Mouse (Mus musculus): ENCODE results near the gene St5.

St5 gene

DNA sequence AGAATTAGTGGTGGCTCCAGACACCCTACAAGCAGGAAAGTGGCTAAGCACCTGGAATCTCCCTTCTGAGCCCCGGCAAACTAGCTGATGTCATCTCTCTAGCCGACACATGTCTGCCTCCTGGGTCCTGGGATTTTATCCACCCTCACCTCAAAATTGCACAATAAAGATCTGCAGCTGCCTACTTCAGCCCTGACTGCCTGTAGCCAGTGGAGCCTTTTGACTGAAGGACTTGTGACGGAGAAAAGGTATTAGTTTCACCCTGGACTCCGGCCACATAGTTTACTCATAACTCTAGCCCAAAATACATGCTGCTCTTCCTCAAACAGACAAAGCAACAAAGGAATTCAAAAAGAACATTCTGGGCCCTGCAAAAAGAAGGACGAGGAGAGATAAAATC is 66.0 kb downstream of the St5 start:
- no peak for DNase-seq

GRCm38 (mm10) chr7:109636086-109636792 is 67.2 kb downstream of the St5 start:
- no peak for DNase-seq

- DNase-seq, result no peak
Measured at GRCm38 (mm10) chr7:109633404-109634085, 69.9 kb downstream of the St5 start.

GRCm38 (mm10) chr7:109631330-109631729 is 72.1 kb downstream of the St5 start:
- DNase-seq, result no peak

DNA sequence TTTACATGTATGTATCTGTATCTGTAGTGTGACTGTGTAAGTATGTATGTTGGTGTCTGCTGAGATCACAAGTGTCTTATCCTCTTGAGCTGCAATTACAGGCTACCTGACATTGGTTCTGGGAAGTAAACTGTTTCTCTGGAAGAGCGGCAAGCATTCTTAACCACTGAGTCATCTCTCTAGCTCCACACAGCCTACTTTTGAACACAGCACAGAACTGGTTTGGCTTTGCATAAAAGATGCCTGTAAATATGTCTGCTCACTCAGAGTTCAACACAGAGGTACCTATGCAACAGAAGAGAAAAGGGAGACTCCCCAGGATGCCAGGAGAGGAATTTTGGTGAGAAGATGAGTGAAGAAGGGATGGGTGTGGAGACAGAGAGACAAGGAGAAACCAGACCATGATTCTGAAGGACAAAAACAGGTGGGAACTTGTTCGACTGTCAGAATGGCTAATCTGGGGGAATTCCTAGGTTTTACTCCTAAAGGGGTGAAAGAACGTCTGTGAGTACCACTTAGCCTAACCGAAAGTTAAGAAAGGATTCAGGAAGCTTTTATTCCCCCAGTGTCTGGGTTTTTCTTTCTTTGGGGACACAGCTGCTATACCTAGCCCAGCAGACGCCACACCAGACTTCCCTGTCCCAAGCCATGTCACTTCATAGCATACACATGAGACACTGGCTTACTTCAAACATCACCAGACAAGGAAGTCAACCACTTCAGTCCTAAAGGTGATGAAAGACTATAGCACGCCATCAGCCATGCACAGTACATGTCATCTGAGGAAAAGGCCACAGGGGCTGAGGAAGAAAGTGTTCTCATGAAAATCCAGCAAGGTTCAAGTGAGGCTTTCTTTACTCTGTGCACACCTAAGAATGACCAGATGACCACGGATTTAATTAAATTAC is 73.3 kb downstream of the St5 start:
- DNase-seq, result no peak

DNA sequence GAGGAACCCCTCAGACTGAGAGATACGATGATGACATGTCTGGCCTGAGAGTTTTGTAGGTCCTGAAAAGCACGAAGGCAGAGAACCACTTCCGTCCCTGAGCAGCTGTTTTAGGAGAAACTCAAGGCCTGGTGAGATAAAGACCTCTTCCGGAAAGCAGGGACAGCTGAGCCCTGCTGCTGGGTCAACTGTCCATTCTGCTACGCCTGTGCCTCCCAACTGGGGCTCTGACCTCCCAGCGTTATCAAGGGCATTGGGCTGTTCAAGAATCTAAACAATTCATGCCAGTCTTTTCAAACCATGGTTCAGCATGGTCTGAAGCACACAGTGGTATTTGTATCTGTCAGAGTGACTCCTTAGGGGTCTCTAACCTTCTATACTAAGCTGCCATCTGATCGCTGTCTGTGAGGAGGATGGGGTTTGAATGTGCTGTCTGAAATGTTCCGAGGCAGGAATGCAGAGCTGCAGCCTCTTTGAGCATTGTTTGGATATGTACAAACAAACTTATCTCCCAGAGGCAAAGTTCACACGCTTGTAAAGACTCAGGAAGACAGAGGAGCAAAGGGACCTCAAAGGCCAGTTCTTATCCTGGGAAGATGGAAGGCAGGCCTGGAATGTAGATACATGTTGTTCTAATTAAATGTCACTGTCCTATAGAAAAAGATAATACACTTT is 74.3 kb downstream of the St5 start:
- DNase-seq, result peak; percentile 29 to 36

DNA sequence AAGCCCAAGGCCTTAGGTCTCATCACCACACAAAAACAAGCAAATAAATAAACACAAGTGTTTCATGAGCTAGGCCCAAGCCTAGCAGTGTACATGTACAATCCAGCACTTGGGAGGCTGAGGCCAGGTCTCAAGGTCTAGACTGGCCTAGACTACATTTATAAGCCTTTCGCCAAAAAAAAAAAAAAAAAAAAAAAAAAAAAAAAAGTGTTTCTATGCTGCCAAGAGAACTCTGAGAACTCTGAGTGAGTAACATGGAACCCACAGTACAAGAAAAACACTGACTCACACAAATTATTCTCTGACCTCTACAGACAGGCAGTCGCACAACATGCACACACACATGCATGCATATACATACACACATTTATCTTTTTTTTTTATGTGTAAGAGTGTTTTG is 75.6 kb downstream of the St5 start:
- peak in 1 of 2 experiments; percentile 17 for DNase-seq

DNA sequence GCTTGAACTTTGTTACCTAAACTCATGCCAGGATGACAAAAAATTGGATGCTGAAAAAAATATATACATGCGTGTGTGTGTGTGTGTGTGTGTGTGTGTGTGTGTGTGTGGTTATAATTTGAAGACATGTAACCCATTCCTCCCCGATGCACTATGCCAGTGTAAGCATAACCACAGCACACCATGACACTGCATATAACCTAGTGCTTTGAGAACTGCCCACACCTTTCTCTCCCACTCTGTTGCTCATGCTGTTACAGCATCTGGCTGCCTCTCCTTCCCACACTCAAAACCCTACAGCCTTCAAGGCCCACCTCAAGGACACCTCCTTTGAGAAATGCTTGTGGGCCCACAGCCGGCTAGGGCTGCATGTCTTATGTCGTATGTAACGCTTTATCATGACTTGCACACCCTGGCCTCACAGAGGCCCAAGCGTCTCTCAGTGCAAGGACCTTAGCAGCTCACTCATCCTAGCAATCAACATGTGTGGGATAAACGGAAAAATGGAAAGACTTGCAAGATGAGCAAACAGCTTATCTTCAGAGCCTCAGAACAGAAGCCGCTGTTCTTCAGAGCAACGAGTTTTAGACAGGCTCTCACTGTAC is 81.1 kb downstream of the St5 start:
- no peak for DNase-seq

DNA sequence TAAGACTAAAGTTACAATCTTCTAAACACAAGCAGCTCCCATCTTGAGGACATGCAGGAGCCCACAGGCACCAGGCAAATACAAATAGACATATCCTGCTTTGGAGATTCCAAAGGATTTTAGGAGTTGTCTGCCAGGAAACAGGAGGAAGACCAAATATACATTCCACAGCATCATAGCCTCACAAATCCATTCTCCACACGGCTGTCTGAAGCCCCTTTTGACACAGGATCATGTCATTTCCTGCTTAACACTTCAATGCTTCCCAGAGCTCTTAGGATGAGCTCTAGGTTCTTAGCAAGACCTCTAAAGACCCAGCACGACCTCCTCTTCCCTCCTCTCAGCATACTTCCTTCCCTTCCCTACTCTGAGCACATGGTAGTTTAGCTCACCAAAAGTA is 82.4 kb downstream of the St5 start:
- no peak for DNase-seq

DNA sequence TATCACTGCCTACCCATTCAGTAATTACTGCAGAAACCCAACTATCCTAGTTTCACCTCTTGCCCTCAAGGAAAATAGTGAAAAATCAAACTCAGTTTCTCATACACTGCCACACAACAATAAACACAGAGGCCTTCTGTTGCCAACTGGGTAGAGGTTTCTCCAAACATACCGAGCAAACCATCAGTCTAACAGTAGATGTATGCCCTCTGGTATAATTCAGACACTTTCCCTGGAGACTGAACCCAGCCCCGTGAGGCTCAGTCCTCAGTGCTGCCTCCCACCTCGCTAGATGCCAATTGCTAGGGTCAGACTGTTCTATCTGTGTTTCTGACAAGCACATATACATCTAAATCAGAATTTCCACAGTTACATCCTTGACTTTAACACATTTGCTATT is 83.1 kb downstream of the St5 start:
- no peak for DNase-seq

DNA sequence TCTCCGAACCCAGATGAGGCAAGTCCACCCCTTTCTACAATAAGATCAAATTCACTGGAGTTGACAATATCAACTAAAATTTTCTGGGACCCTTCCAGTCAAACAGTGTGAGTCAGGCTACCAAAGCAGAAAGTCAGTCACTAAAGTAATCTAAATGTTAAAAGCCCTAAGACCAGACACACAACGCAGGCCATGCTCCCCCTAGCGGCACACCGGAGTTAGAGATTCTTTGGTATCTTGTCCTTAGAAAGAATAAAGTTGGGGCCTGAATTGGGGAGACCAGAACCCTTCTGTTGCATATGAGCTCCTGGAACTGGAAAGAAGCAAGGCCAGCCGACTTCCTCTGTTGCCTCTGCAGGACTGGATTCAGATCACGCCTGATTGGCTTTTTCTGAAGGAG is 84.7 kb downstream of the St5 start:
- peak; percentile 76 to 93 for DNase-seq

DNA sequence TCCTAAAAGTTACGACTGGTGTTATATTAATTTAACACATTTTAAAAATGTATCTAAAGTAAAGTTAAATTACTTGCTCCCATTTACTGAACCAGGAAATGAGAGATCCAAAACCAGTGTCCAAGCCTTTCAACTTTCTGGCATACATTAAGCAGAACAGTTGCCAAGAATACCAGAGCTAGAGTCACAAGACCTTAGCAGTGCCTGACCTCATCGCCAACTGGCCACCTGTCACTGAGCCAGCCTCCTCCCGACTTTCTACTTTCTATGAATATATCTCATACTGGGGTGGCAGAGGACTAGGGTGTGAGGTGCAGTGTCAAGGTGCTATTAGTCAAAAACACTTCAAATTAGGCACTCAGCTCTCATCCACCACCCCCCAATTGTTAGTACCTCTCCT is 85.6 kb downstream of the St5 start:
- DNase-seq, result peak; percentile 19 to 37

GRCm38 (mm10) chr7:109616034-109616979 is 87.1 kb downstream of the St5 start:
- DNase-seq, result peak; percentile 84 to 93

DNA sequence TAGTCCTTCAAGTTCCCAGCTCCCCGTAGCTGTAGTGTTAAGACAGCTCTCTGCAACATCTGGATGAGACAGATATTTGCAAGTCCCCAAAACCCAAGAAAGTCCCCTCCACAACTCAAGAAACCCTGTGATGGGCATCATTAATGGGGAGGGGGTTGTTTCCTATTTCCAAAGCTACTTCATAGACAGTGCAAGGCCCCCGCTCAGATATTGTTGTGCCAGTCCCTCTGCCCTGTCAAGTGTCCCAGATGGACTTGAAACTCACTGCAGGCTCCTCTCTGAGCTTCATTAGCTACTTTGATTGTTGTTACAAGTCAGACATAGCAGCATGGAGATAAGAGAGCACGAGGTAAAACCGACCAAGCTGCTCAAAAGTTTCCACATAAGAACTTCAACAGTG is 87.8 kb downstream of the St5 start:
- no peak for DNase-seq

DNA sequence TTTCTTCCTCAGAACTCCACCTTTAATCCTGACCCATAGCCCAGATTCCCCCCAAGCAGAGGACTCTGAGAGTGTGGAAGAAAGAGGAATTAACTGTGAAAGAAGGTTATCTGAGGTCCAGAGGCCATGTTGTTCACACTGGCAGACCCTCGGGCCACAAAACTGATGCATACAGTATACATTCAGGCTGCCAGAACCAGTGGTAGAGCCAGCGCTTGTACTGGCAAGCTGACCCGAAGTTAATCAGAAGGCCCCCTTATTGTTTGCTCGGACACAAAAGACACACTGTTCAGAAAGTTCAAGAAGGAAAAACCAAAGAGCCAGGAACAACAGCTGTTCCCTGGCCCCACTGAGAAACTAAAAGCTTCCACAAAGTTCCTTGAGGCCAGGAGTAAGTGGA is 88.5 kb downstream of the St5 start:
- DNase-seq, result no peak

GRCm38 (mm10) chr7:109613531-109614021 is 89.8 kb downstream of the St5 start:
- peak; percentile 22 to 30 for DNase-seq

- DNase-seq, result no peak
Measured at GRCm38 (mm10) chr7:109613051-109613450, 90.4 kb downstream of the St5 start.

DNA sequence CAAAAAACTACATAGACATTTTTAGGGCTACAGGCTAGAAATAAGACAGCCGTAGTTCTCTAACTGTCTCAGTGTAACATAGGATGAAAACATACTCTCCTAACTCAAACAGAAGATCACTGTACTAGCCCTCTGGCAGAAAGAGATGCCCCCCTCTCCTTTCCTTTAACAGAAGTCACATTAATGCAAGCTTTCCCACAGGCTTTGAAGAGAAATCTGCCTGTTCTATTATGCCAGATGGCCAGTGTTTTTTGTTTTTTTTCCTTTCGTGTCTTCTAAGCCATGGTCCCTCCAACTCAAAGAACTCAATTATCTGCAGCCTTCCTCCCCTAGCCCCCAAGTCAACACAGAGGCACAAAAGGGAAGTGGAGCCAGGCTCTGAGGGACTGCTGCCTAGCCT is 90.9 kb downstream of the St5 start:
- no peak for DNase-seq

DNA sequence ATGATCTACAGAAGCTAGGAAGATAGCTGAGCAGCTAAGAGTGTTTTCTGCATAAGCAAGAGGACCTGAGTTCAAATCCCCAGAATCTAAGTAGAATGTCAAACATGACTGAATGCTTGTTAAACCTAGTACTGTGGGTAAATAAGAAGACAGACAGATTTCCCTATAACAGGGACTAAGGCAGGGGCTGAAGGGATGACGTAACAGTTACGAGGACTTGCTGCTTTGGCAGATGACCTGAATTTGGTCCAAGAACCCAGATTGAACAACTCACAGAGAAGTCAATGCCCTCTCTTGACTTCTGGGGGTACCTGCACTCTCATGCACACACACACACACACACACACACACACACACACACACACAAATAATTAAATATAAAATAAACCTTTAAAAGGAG is 93.1 kb downstream of the St5 start:
- DNase-seq, result no peak

GRCm38 (mm10) chr7:109609565-109610345 is 93.7 kb downstream of the St5 start:
- DNase-seq, result no peak

All from kidney, postnatal 36 days (tissue).